Mouse (Mus musculus) central nervous system, embryonic 11.5 days (tissue): ENCODE data around the gene Zfp488. TPM values are rescaled to one million over a fixed set of nuclear protein-coding genes. Genes with fewer than 3 reads are reported as not detected.

Experiments used
- polyA plus RNA-seq: library from polyadenylated mRNA; depleted of rRNA; stranded (reverse); fragments of >200 nt; gene quantifications from 2 replicates; pipeline ENCODE4 v1.2.3, GENCODE M21; 2012; rRNA removed

Gene Zfp488
- 0.12 and 0.55 TPM in 2 replicates for polyA plus RNA-seq

GRCm38 (mm10) chr14:33978604-33979059, at the start of gene Zfp488:
Gene Zfp488, minus strand, starts transcription at chr14:33978764.

GRCm38 (mm10) chr14:34016381-34016780, 37.8 kb upstream of the Zfp488 start, which contains the start of gene Gm5460:
Gene Gm5460, plus strand, starts transcription at chr14:34016758.

DNA sequence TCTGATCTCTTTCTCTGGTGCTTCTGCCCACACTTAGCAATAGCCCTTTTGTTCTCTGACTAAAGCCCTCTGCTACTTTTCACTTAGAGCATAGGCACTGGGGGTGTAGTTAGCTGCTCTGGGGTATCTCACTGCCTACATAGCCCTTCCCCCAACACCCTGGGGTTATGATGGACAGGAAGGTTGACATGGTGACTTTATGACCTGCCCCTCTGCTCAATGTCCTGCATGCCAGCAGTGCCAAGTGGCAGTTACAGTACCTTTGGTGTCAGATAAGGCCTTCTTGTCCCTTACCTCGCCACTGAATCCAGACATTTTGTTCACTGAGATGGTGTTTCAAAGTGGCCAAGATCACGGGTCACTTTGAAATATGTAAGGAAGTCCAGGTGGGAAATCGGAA, 36.5 kb upstream of the Zfp488 start, which contains the start of gene Gm30083:
TSS of gene Gm30083 (minus strand) at position 120 of the 400 bp plus-strand sequence.

DNA sequence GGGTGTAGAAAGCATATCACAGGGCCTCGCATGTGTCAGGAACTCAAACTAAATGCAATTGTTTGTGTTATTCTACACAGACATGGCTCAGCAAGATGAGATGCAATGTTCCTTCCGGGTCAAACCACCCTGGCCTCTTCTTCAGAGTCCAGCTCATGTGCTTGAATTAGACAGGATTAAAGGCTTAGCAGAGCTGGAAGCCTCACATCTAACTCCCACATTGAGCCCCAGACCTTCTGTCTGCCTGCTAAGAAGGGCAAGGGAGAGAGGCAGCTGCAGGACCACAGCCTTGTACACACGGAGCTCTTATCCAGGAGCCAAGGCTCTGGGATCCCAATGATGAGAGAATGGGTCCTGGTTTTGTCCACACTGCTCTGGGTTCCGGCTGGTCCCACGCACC, 24.8 kb downstream of the Zfp488 start, which contains the start of gene Rbp3:
TSS of gene Rbp3 (plus strand) at position 243 of the 400 bp plus-strand sequence.

GRCm38 (mm10) chr14:33940739-33941138, 37.8 kb downstream of the Zfp488 start, which contains the start of gene Gdf2:
Gene Gdf2, plus strand, starts transcription at chr14:33941039.

DNA sequence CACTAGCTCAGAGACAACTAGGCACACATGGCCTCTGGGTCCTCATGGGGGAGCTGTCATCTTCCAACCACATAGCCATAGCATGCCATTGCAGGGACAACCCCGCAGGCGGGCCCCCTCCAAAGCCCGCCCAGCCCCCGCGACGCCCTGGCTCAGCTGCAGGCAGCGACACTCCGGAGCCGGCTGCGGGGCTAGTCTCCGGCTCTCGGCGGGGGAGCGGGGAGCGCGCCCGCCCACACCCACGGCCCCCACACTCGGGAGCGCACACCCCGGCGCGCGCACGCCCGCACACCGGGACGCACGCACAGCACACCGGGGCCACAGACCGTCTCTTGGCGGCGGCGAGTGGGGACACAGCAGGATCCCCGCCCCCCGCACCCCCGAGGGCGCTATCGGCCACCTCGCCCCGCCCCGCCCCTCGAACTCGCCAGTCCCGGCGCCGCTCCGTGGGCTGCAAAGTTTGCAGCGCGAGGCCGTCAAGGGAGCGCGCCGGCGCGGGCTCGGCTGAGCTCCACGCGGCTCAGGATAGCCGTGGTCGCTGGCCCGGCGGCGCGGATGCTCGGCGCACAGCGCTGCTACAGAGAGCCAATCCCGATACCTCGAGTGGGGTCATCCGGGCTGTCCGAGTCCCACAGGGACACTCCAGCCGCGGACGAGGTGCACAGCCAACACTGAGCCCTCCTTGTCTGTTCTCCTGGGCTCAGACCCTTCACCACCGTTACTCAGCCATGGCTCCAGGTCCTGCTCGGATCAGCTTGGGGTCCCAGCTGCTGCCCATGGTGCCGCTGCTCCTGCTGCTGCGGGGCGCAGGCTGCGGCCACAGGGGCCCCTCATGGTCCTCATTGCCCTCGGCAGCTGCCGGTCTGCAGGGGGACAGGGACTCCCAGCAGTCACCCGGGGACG, 55.1 kb downstream of the Zfp488 start, which contains the start of gene Gdf10:
TSS of gene Gdf10 (plus strand) at position 420 of the 903 bp plus-strand sequence.

Other genes starting within 250 kb of the Zfp488 start
- 3.2 and 8.9 TPM in 2 replicates for gene Gdf10, start 55.2 kb downstream of the Zfp488 start, polyA plus RNA-seq
- gene Gdf2, start 37.7 kb downstream of the Zfp488 start, polyA plus RNA-seq, result 0.39 and 0.46 TPM in 2 replicates
- gene Rbp3, start 24.8 kb downstream of the Zfp488 start, polyA plus RNA-seq, result 0.01 TPM in 1 of 2 replicates, not detected in the other
- gene Gm30083, start 36.4 kb upstream of the Zfp488 start, polyA plus RNA-seq, result not detected in 2 replicates
- gene Gm5460, start 38.0 kb upstream of the Zfp488 start, polyA plus RNA-seq, result not detected in 2 replicates
- gene Antxrl, start 73.9 kb upstream of the Zfp488 start, polyA plus RNA-seq, result not detected in 2 replicates
- gene Anxa8, start 107.2 kb upstream of the Zfp488 start, polyA plus RNA-seq, result 0.66 and 1.5 TPM in 2 replicates
- gene A630023A22Rik, start 124.0 kb upstream of the Zfp488 start, polyA plus RNA-seq, result not detected in 2 replicates
- gene Npy4r, start 173.7 kb upstream of the Zfp488 start, polyA plus RNA-seq, result 0.02 and 0.04 TPM in 2 replicates
- gene Gprin2, start 222.9 kb upstream of the Zfp488 start, polyA plus RNA-seq, result 1.3 and 1.4 TPM in 2 replicates
- 0.25 and 0.26 TPM in 2 replicates for gene Syt15, start 240.8 kb upstream of the Zfp488 start, polyA plus RNA-seq